Mouse (Mus musculus) embryonic fibroblast, embryonic 13.5 days (primary cell): ENCODE results near the gene Rnf8.

Experiments used
- CTCF ChIP-seq: IDR thresholded peaks from 2 replicates; pipeline ENCODE4 v1.5.1; 2011; ENCODE audit warnings: mild to moderate bottlenecking, control low read depth, low read length, moderate library complexity, borderline replicate concordance; ENCODE audit not compliant: insufficient read depth
- POLR2A ChIP-seq: IDR thresholded peaks from 2 replicates; pipeline ENCODE4 v1.6.1; 2011; ENCODE audit warnings: low read depth, mild to moderate bottlenecking, control low read depth, low read length, moderate library complexity

- TF ChIP-seq CTCF (no peak), POLR2A (no peak)
Measured at GRCm38 (mm10) chr17:29692827-29693226, 78.2 kb downstream of the Rnf8 start.
